Mouse (Mus musculus) megakaryocyte, embryonic 14.5 days (primary cell): Measurements from ENCODE around the gene Bach1.

Experiments used
- FLI1 ChIP-seq: IDR thresholded peaks from 2 replicates; pipeline ENCODE4 v1.6.1; 2012; ENCODE audit warnings: low read length, inconsistent platforms, mixed read lengths
- GATA1 ChIP-seq: IDR thresholded peaks from 3 replicates; pipeline ENCODE4 v1.6.1; 2012; ENCODE audit warnings: mixed read lengths, low read length, inconsistent platforms, borderline replicate concordance

GRCm38 (mm10) chr16:87655005-87655404 is 43.7 kb upstream of the Bach1 start:
- no peak for TF ChIP-seq GATA1
- TF ChIP-seq FLI1, result no peak
